Mouse (Mus musculus): ENCODE data around the gene Irgc1.

The Irgc1 gene

DNA sequence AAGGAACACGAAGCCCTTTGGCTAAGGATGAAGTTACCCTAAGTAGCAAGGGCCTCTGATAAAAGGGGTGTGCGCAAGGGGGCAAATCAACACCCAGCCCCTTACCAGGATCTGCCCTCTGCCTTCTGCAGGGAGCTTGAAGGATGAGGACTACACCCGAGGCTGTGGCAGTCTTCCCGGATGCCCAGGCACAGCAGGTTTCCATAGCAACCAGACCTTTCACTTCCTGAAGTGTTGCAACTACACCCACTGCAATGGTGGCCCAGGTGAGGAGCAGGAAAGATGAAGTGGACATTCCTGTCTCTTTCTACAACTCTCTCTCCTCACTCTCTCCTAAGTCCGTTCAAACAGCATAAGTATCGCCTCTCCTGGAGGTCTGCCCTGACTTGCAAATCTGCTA, 20.3 kb upstream of the Irgc1 start:
- no peak for DNase-seq (ENCODE audit: low read depth, low spot score)

DNA sequence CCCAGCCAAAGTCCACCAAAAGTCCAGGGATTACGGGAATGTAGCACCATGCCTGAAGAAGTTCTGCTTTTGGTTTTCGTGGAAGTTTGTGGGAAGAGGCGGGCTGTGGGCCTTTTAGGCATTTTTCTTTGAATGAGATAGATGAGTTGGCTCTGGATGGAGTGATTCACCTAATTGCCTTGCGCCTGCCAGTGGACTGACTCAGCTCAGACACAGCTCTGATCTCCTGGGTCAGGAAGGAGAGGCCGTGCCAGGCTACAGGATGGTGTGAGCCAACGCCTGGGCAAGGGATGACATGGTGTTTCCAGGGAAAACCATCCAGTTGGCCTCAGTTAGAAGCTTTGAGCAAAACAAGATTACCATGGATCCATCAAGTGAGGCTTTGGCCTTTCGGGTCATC, 18.3 kb upstream of the Irgc1 start:
- DNase-seq (ENCODE audit: low read depth, low spot score): no peak

GRCm38 (mm10) chr7:24469126-24469525, 17.0 kb upstream of the Irgc1 start:
- DNase-seq (ENCODE audit: low read depth, low spot score): peak; percentile 81

DNA sequence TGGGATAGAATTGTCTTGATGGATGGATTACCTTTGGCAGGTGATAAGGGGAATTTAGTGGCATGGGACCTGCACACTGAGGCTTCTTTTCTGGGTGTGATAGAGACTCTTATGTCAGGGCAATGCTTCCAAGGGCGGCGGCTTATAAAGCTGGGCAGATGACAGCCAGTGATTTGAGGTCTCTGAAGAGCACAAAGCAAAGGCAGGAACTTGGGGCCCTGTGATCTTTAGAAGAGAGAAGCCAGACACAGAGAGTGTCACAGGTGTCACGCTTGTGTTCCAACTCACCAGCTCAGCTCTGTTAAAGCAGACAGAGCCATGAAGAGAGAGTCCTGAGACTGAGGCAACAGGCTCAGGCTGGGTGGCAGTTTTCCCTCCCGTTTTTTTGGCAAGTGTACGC, 15.8 kb upstream of the Irgc1 start:
- no peak for DNase-seq (ENCODE audit: low read depth, low spot score)

GRCm38 (mm10) chr7:24466835-24467234, 14.7 kb upstream of the Irgc1 start:
- DNase-seq (ENCODE audit: low read depth, low spot score): no peak

GRCm38 (mm10) chr7:24462388-24463319, 10.6 kb upstream of the Irgc1 start, which contains the start of gene Plaur:
Plaur (plus strand) TSS chr7:24462484.
- peak; percentile 64 for DNase-seq (ENCODE audit: low read depth, low spot score)

DNA sequence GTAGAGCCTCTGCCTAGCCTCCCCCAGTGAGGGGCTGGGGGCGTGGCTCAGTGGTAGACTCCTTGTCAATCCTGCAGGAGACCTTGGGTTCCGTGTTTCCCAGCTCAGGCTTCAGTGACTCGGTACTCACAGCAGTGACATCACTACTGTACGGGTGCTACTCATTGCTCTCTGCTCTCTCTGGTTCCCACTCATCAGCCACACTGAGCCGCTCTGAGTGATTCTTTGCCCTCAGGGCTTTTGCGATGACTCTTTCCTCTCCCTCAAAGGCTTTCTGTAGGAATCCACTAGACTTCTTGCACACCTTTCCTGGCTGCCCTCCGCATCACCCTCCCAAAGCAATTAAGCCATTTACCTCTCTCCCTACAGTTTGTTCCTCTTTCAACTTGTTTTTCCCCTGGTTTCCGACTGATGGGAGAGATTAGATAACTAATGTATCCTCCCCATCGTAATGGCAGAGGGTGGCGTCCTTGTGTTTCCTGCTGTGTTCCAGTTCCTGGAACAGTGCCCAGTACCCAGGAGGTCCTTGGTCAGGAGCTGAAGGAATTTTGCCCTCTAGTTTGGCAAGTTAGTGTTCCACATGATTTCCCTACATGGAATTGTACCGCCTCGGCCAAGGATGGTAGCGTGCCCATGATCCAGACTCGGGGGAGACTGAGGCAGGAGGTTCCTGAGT, 9.4 kb upstream of the Irgc1 start:
- DNase-seq (ENCODE audit: low read depth, low spot score): peak; percentile 88

DNA sequence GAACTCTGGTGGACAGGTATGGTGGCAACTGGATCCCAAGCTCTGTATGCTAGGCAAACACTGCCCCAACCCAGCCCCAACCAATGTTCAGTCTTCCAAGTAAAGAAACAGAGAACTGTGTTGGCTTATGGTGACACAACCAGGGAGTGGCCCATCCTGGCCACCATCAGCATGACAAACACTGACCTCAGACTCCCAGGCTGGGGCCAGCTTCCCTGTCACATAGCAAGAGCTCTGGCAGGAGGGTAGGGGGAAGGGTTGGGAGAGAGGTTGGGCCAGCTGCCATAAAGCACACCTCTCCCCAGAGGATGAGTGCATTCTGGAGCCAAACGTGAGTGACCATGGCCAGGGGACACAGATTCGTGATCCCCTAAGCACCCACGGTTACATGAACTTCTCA, 7.7 kb upstream of the Irgc1 start:
- peak; percentile 58 for DNase-seq (ENCODE audit: low read depth, low spot score)

- peak; percentile 38 for DNase-seq (ENCODE audit: low read depth, low spot score)
Observed at GRCm38 (mm10) chr7:24459440-24459839, 7.3 kb upstream of the Irgc1 start.

- DNase-seq (ENCODE audit: low read depth, low spot score): peak; percentile 58
Observed at GRCm38 (mm10) chr7:24457726-24458370, 5.8 kb upstream of the Irgc1 start.

- no peak for DNase-seq (ENCODE audit: low read depth, low spot score)
Observed at GRCm38 (mm10) chr7:24455726-24456125, 3.6 kb upstream of the Irgc1 start.

- peak; percentile 86 for DNase-seq (ENCODE audit: low read depth, low spot score)
Observed at GRCm38 (mm10) chr7:24454199-24454598, 2.1 kb upstream of the Irgc1 start.

GRCm38 (mm10) chr7:24450585-24451017, 1.5 kb downstream of the Irgc1 start:
- DNase-seq (ENCODE audit: low read depth, low spot score): peak; percentile 62

GRCm38 (mm10) chr7:24448782-24449517, 3.1 kb downstream of the Irgc1 start:
- no peak for DNase-seq (ENCODE audit: low read depth, low spot score)

DNA sequence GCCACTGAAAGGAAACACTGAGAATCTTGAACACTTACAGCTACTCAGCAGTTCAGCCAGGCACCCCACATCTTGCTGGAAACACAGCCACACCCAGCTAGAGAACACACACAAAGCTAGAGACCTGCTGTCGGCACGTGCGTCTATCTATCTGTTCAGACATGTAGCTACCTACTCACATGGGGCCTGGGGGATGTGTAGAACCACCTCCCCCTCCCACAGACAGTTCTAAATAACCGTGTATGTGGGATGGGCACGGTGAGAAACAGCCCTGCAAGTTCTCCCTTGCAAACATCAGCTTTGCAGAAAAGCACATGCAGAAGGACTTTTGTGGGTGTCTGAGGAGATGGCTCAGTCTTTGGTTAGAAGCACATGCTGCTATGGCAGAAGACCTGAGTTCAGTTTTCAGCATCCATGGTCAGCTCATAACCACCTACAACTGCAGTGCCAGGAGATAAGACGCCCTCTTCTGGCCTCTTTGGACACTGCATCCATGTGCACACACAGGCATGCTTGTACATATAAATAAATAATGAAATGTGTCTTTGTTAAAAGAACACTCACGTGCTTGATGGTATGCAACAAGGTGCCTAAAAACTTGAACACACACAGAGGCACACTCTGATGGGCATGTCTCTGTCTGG, 5.3 kb downstream of the Irgc1 start:
- DNase-seq (ENCODE audit: low read depth, low spot score): no peak

DNA sequence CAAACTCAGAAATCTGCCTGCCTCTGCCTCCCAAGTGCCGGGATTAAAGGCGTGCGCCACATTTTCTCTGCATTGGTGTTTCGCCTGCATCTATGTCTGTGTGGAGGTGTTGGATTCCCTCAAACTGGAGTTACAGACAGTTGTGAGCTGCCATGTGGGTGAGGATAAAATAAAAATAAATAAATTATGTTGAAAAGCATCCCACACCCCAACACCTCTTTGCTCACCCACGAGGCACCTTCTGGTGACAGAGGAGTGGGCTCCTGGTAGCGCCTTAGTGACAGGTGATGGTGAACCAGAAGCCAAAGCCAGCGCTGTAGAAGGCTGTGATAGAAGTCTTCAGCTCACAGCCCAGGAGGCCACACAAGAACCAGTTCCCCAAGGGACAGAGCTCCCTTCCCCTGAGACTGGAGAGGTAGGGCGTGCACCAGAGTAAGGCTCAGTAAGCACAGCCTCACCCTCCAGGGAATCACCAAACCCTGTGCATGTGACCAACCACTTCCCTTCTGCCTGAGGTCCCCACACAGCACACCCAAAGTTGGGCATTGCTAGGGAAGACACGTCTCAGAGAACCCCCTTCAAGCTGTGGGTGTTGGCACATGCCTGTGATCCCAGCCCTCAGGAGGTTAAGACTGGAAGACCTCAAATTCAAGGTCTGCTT, 6.7 kb downstream of the Irgc1 start:
- DNase-seq (ENCODE audit: low read depth, low spot score): no peak

GRCm38 (mm10) chr7:24442313-24442712, 9.8 kb downstream of the Irgc1 start:
- no peak for DNase-seq (ENCODE audit: low read depth, low spot score)

GRCm38 (mm10) chr7:24441785-24442184, 10.3 kb downstream of the Irgc1 start:
- peak; percentile 90 for DNase-seq (ENCODE audit: low read depth, low spot score)

GRCm38 (mm10) chr7:24439891-24440290, 12.2 kb downstream of the Irgc1 start:
- no peak for DNase-seq (ENCODE audit: low read depth, low spot score)

- no peak for DNase-seq (ENCODE audit: low read depth, low spot score)
Observed at GRCm38 (mm10) chr7:24439191-24439590, 12.9 kb downstream of the Irgc1 start.

Data from ES-CJ7 (cell line).